Mouse (Mus musculus) embryonic fibroblast, embryonic 13.5 days (primary cell): ENCODE results near the gene Prok1. TPM values are rescaled to one million over a fixed set of nuclear protein-coding genes. Genes with fewer than 3 reads are reported as not detected.

Source experiments
- H3K27ac ChIP-seq: 2 replicates; pipeline ENCODE4 v1.5.1; 2012; ENCODE audit warnings: low read length, control low read depth, inconsistent platforms; ENCODE audit not compliant: insufficient read depth
- H3K4me1 ChIP-seq: 2 replicates; pipeline ENCODE4 v1.6.1; 2011; ENCODE audit warnings: low read length; ENCODE audit not compliant: control insufficient read depth, insufficient read depth
- H3K4me3 ChIP-seq: 2 replicates; pipeline ENCODE4 v1.5.1; 2011; ENCODE audit warnings: mild to moderate bottlenecking, control low read depth, low read length; ENCODE audit not compliant: insufficient read depth
- CTCF ChIP-seq: IDR thresholded peaks from 2 replicates; pipeline ENCODE4 v1.5.1; 2011; ENCODE audit warnings: mild to moderate bottlenecking, control low read depth, low read length, moderate library complexity, borderline replicate concordance; ENCODE audit not compliant: insufficient read depth
- POLR2A ChIP-seq: IDR thresholded peaks from 2 replicates; pipeline ENCODE4 v1.6.1; 2011; ENCODE audit warnings: low read depth, mild to moderate bottlenecking, control low read depth, low read length, moderate library complexity
- polyA plus RNA-seq: library from polyadenylated mRNA; stranded (reverse); fragments of >200 nt; gene quantifications from 2 replicates; pipeline ENCODE4 v1.2.4, GENCODE M21; 2011; ENCODE audit warnings: low read depth; ENCODE audit not compliant: missing spikeins, insufficient read length

Gene Prok1
- polyA plus RNA-seq, 1 experiment = not detected

- no peak overlapping the region for H3K4me3 ChIP-seq
- no peak for TF ChIP-seq CTCF
- TF ChIP-seq POLR2A = no peak
- no peaks in the 10 kb centered on the region for H3K4me1 ChIP-seq
- H3K27ac ChIP-seq = no peak overlapping the region
These were observed 38.0 kb downstream of the Prok1 start for GRCm38 (mm10) chr3:107201310-107202180.

DNA sequence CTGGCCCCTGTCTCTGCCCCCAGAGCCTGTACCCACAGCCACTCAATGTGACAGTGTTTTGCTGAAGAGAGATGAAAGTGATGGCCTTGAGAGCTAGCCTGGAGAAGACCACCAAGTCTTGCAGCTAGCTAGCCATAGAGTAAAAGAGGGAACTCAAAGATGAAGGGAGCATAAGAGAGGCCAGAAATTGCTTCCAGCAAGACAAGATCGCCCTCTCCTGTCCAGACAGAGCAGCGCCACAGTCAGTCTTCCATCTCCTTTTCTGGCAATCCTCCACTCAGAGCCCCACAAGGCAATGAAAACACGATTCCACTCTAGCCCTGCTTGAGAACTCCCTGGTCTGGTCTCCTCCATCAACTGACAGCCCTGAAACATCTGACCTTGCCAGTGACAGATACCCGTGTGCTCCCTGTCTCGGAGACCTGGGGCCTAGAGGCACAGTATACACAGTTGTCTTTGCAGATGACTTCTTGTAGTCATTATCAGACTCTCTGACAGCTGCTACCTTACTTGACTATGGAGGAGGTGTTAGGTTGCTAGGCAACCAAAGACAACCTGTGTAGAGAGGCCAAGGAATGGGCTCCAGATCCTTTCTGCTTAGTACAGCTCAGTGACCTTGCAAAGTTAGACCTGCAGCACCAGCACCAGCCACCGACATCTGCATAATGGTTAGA, 51.1 kb downstream of the Prok1 start:
- no peak overlapping the region for H3K27ac ChIP-seq
- no peaks in the 10 kb centered on the region for H3K4me1 ChIP-seq
- TF ChIP-seq CTCF = peak; percentile 21; the same call in 1 of the 2 replicates
- no peak for TF ChIP-seq POLR2A
- no peak overlapping the region for H3K4me3 ChIP-seq

DNA sequence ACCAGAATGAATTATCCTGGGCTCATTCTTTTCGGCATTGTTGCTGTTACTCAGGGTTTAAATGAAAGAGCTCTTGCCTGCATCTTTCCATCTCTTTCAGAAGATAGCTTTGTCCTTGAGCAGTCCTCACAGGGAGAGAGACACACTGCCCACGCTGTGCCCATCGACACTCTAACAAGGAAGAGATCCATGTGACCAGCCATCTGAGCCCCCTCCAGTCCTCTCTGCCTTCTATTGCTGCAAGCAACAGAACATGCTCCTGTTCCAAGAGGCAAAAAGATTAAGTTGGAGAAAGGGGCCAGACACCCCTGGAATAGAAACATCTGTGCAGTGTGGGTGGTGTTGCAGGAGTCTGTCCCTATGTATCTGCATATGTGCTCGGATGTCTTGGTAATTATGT, 52.5 kb downstream of the Prok1 start:
- Histone ChIP-seq H3K27ac (no peak overlapping the region), H3K4me1 (no peaks in the 10 kb centered on the region), H3K4me3 (no peak overlapping the region)
- no peak for TF ChIP-seq CTCF
- TF ChIP-seq POLR2A = no peak

- Histone ChIP-seq H3K4me3 (no peak overlapping the region), H3K4me1 (no peaks in the 10 kb centered on the region), H3K27ac (no peak overlapping the region)
- TF ChIP-seq POLR2A (no peak), CTCF (no peak)
These were observed 53.9 kb downstream of the Prok1 start for GRCm38 (mm10) chr3:107185597-107185996.

- Histone ChIP-seq H3K4me3 (no peak overlapping the region), H3K27ac (no peak overlapping the region), H3K4me1 (no peaks in the 10 kb centered on the region)
- no peak for TF ChIP-seq POLR2A
- no peak for TF ChIP-seq CTCF
These were observed 56.3 kb downstream of the Prok1 start for GRCm38 (mm10) chr3:107183178-107183577.

Other genes starting within 250 kb of the Prok1 start
- gene Kcna3, start 203.5 kb downstream of the Prok1 start, polyA plus RNA-seq = 0.35 and 0.46 TPM in 2 replicates
- gene Kcna2, start 138.6 kb downstream of the Prok1 start, polyA plus RNA-seq = 0.07 TPM in 1 of 2 replicates, not detected in the other
- gene Kcna10, start 56.7 kb downstream of the Prok1 start, polyA plus RNA-seq = not detected in 2 replicates
- not detected in 2 replicates for gene Cym, start 18.0 kb downstream of the Prok1 start, polyA plus RNA-seq
- gene A630076J17Rik, start 9.1 kb downstream of the Prok1 start, polyA plus RNA-seq = not detected in 2 replicates
- 72.9 and 84.2 TPM in 2 replicates for gene Lamtor5, start 39.2 kb upstream of the Prok1 start, polyA plus RNA-seq
- gene Slc16a4, start 51.5 kb upstream of the Prok1 start, polyA plus RNA-seq = 11.6 and 13.5 TPM in 2 replicates
- 18.2 and 19.0 TPM in 2 replicates for gene Rbm15, start 94.0 kb upstream of the Prok1 start, polyA plus RNA-seq
- gene Kcnc4, start 219.8 kb upstream of the Prok1 start, polyA plus RNA-seq = not detected in 2 replicates